Mouse (Mus musculus): ENCODE results near the gene Fgd3.

- no peak for TF ChIP-seq CTCF (IDR thresholded peaks at IDR 0.05; ENCODE audit: low read depth, low read length)
- no peak for TF ChIP-seq TAL1 (conservative IDR thresholded peaks at IDR 0.05; ENCODE audit: low read depth, low read length)
Measured at GRCm38 (mm10) chr13:49267645-49268044, 52.5 kb downstream of the Fgd3 start.

All from G1E (cell line).